Mouse (Mus musculus) left cerebral cortex, adult 2 months (tissue): ENCODE results near the gene Neto2. TPM values are rescaled to one million over a fixed set of nuclear protein-coding genes. Genes with fewer than 3 reads are reported as not detected.

Experiments
- DNase-seq, 2 experiments: peaks; one replicate each; pipeline ENCODE4 v3.0.0; 2021 to 2022; ENCODE audit warnings: low spot score in 2 of 2, mixed read lengths in 1 of 2; ENCODE audit errors: extremely low spot score in 1 of 2
- H3K27ac ChIP-seq: fragments of 200-600 bp; 2 replicates; pipeline ENCODE4 v1.8.1; 2022
- H3K4me3 ChIP-seq: fragments of 200-600 bp; 2 replicates; pipeline ENCODE4 v1.8.1; 2022
- CTCF ChIP-seq: fragments of 200-600 bp; IDR thresholded peaks from 2 replicates; pipeline ENCODE4 v1.8.1; 2022; ENCODE audit warnings: antibody characterized with exemption, mild to moderate bottlenecking, moderate library complexity
- intact Hi-C: fragments of 180-260 bp; cut with DNase I; formaldehyde crosslinking; loops from one replicate; pipeline ENCODE4 v1.15.1; 2025
- microRNA-seq, 2 experiments: library from miRNA; unstranded; fragments of <30 nt; microRNA quantifications; one replicate each; pipeline ENCODE4 v1.2.0; 2021
- total RNA-seq, 2 experiments: library from RNA; stranded (reverse); gene quantifications; 2 replicates each; pipeline ENCODE4 v1.2.3; 2021

The Neto2 gene
- total RNA-seq, 2 experiments from 2014 or later, result 57.2 to 61.0 TPM

DNA sequence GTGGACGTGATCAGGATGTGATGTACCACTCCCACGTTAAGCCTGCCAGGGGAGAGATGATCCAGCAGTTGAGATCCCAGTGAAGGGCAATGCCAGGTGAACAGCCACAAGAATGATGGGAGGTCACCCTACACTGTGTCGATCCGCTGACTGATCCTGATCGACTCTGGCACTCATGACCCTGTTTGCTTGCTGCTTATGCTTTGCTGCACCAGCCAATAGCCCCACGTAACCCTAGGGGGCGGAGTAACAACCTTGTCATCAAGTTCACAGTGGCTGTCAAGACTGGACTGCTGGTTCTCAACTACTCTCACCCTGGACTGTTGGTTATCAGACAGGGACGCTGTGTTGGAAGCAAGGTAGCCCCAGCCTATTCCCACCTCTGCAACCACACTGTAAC is 99.0 kb downstream of the Neto2 start:
- intact Hi-C loops, result loop anchor here (2.0 to 10.0 kb wide), 2 partner anchors 63 to 1303 kb away; no protein-coding TSS in a partner anchor
- no peak overlapping the region for H3K27ac ChIP-seq
- TF ChIP-seq CTCF, result no peak
- no peak for DNase-seq
- H3K4me3 ChIP-seq, result no peak overlapping the region

DNA sequence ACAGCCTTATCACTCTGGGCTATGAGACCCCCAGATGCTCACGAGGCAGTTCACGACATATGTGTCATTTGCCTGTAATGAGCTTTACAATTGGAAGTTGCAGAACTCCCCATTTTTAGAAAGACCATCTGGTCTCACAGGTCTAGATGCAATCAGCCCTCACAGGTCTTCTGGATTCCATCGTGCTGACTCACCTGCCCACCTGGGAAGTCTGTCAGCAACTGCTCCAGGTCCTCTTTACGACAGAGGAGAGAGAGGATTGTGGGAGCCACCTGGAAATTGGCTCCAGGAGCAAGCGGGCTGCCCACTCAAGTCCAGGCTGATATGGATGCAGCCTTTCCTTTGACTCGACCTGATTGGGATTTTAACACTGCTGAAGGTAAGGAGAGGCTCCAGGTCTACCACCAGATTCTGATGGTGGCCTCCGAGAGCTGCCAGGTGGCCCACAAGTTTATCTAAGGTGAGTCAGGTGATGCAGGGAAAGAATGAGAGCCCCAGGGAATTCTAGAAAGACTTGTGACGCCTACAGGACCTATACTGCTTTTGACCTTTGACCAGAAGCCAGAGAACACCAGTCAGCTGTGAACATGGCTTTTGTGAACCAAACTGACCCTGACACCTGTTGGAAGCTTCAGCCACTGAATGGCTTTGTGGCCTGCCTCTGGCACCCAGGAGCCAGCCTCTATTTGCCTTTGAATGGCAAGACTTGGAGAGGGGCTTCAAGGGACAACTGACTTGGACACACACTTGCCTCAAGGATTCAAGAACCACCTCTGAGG is 103.1 kb downstream of the Neto2 start:
- Histone ChIP-seq H3K4me3 (no peak overlapping the region), H3K27ac (no peak overlapping the region)
- intact Hi-C loops, result no loop called here
- no peak for DNase-seq
- no peak for TF ChIP-seq CTCF

DNA sequence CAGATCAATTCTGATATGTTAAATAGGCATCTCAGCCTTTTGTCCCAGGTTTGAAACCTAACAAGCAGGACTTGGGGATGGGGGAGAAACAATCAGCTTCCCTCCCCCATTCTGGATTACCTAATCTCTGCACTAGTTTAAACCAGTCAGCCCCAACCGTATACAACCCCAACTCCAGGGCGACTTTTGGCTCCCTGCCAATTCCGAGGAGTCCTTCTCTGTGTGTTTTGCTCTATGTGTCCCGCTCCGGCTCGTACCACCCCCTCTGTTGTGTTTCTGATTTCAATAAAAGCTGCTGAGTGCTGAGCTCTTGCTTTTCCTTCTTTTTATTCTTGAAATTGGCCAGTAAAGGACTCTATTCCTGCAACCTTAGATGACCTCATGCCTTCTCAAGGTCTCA is 105.3 kb downstream of the Neto2 start:
- no peak for DNase-seq
- intact Hi-C loops, result no loop called here
- TF ChIP-seq CTCF, result no peak
- Histone ChIP-seq H3K27ac (no peak overlapping the region), H3K4me3 (no peak overlapping the region)

DNA sequence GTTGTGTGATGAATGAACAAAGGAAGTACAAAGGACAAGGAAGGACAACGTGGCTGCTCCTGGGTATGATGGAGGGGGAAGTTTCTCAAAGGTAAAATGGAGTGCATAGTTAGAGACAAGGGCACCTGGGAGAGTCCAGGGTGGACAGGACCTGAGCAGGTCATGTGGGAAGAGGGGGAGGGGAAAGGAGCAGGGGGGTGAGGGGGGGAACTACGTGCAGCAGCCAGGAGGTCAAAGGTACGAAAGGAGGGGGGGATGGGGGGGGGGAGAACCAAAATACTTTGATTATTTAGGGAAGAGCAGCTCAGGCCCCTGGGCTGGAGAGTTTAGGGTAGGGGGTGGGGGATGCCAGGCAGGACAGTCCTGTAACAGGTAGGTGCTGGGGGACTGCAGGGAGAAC is 105.7 kb downstream of the Neto2 start:
- intact Hi-C loops, result no loop called here
- no peak for TF ChIP-seq CTCF

DNA sequence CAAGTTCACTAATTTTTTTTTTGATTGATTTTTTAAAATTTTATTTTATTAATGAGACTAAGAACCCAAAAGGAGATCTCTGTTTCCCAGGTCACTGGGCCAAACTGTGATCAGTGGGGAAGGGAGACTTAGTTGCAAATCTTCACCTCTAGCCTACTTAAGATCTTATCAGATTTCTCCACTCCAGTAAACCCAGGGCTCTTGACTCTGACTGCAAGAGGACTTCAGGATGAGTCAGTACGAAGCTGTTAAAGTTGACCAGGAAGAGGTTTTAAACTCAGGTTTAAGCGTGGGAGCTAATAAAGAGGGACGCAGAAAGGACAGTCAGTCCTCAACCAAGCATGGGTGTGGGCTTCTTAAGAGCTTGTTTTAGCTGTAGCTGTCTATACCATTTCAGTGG is 107.4 kb downstream of the Neto2 start:
- Histone ChIP-seq H3K4me3 (no peak overlapping the region), H3K27ac (no peak overlapping the region)
- intact Hi-C loops, result no loop called here
- DNase-seq, result no peak
- TF ChIP-seq CTCF, result no peak

More for the DNA sequence above, 105.7 kb downstream of the Neto2 start:
- no peak overlapping the region for H3K27ac ChIP-seq
- no peak overlapping the region for H3K4me3 ChIP-seq
- no peak for DNase-seq

DNA sequence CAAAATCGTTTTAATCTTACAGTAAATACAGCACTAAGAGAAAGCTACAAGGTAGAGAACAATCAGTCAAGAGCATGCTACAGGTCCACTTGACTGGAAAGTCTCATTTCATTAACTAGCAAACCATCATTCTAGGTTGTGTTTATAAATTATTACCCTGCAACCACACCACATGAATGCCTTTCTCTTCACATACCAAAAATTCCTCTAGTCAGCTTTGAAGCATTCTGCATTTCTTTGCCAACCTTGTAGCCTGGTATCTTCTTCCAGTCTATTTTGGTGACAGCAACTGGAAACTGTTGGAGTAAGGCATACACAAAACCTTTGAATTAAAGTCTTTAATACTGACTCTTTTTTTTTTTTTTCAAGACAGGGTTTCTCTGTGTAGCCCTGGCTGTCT is 109.2 kb downstream of the Neto2 start:
- no peak overlapping the region for H3K27ac ChIP-seq
- no peak for TF ChIP-seq CTCF

DNA sequence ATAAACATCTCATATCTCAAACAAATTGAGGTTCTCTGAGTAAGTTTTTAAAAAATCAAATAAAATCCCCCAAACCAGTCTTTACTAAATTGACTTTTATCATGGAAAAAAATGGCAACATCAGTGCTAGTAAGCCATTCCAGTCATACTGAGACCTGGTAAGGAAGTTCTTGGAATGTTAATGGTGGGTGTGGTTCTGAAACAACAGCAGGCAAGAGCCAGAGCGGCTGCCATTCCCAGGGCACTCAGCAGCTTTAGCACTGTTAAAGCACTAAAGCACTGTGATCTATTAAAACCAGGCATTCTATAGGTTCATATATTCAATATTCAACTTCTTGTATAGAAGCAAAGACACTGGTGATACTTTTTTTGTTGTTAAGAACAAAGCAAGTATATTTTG is 110.5 kb downstream of the Neto2 start:
- Histone ChIP-seq H3K27ac (no peak overlapping the region), H3K4me3 (no peak overlapping the region)
- intact Hi-C loops, result no loop called here
- no peak for TF ChIP-seq CTCF
- no peak for DNase-seq

More for the DNA sequence above, 109.2 kb downstream of the Neto2 start:
- DNase-seq, result no peak
- H3K4me3 ChIP-seq, result no peak overlapping the region
- intact Hi-C loops, result no loop called here

DNA sequence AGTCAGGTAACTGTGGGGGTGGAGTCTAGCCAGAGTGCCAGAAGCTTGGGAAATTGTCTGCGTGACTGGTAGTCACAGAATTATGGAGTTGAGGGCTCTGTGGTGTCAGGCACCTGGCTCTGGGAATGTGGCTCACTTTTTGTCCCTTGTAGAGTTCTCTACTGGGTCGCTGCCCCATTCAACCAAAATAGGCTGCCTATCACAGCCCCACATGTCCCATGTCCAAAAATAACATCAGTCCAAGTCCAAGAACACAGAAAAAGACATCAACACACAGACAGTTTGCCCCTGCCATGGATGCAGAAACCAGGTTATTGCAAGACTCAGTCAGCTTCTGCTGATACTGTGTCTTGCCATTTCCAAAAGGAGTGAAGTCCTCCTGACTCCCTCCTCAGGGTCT is 112.1 kb downstream of the Neto2 start:
- H3K4me3 ChIP-seq, result no peak overlapping the region
- intact Hi-C loops, result no loop called here
- DNase-seq, result no peak
- H3K27ac ChIP-seq, result no peak overlapping the region
- TF ChIP-seq CTCF, result no peak

Small RNA genes within 50 kb of the gene (microRNA-seq; reads per million reads assigned to microRNA genes)
- gene Mir8109, result 0.24 to 1.2 reads per million in 2 experiments

Other genes with a start within 250 kb of the Neto2 start
- 10 to 100 TPM; 62.7 to 70.0 TPM for gene Gpt2, start 208.3 kb downstream of the Neto2 start, total RNA-seq
- gene Dnaja2, start 145.6 kb downstream of the Neto2 start, total RNA-seq, result 100 to 1,000 TPM; 175 to 199 TPM
- gene Itfg1, start 140.0 kb upstream of the Neto2 start, total RNA-seq, result 100 to 1,000 TPM; 157 to 160 TPM
- gene Phkb, start 140.0 kb upstream of the Neto2 start, total RNA-seq, result 10 to 100 TPM; 37.6 to 45.3 TPM